Mouse (Mus musculus): ENCODE measurements around the gene Cer1.

The Cer1 gene

GRCm38 (mm10) chr4:82884636-82885534 lies at the start of gene Cer1:
TSS of gene Cer1 (minus strand) at chr4:82885148.
- DNase-seq: no peak

DNA sequence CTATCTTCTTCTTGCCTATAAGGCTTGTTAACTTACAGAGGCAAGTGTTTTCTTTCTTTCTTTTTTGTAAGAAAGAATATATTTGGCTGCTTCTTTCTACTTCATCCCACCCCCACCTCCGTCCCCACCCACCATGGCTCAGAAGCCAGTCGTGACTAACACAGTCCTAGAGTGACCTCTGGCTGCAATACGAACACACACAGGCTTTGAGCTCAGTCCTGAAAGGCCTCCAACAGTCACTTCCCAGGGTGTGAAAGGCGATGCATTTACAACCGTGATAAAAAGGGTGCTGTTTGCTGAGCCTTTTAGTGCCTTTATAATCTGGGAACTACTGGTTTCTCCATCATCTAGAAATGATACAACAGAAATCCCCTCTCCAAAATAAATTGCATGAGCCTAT lies 49.4 kb upstream of the Cer1 start:
- DNase-seq: peak in 1 of 2 experiments; percentile 13

GRCm38 (mm10) chr4:82933698-82934210 lies 48.8 kb upstream of the Cer1 start:
- DNase-seq: peak; percentile 43 to 79

- no peak for DNase-seq
Measured at GRCm38 (mm10) chr4:82930079-82930478, 45.1 kb upstream of the Cer1 start.

- DNase-seq: no peak
Measured at GRCm38 (mm10) chr4:82921962-82922361, 37.0 kb upstream of the Cer1 start.

- DNase-seq: no peak
Measured at GRCm38 (mm10) chr4:82918625-82919024, 33.7 kb upstream of the Cer1 start.

DNA sequence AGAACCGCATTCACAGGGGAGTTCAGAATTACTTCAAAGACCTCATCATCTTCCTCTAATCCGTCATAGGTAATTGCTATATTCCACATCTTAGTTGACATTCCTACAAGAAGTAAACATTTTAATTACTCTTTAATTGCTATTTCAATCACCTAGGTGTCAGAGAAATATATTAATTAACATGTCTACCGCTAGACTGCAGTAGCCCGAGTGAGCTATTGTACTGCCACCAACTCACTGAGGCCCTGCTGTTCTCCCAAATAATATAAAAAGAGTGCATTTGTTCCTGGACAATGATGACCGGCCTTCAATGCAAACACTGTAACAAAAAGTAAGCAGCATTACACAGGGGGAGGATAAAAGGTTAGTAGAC lies 31.7 kb upstream of the Cer1 start:
- no peak for DNase-seq

GRCm38 (mm10) chr4:82916003-82916677 lies 31.2 kb upstream of the Cer1 start:
- DNase-seq: no peak

DNA sequence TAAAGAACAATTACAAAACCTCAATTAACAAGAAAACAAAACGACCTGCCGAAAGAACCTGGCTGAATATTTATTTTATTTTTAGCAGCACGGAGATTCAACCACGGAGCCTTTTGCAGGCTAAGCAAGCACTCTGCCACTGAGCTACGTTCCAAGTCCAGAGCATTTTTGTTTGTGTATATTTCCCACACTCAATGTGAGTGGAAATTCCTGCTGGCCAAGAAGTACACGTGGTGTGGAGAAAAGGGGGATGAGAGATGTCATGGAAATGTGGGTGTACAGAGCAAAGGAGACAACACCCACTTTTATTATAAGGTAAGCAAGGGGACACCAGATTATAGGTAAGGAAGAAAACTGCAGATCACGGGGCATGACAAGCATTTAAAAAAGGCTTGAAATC lies 30.6 kb upstream of the Cer1 start:
- peak in 1 of 2 experiments; percentile 19 for DNase-seq

GRCm38 (mm10) chr4:82914601-82915143 lies 29.7 kb upstream of the Cer1 start:
- no peak for DNase-seq

DNA sequence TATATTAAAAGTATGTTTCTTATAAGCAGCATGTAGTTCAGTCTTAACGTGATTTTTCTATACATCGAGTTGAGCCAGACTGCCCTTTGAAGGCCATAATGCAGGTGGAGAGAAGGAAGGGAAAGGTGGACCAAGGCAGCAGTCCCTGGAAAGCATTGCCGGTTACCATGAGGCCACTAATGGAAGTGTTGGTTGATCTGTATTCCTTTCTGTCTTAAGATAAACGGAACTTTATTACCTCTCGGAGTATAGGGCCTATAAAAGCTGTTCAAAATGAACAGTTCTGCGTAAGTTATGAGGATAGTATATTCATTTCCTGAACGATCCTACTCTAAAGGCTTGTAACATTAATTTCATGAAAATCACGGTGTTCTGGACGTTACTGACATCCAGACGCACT lies 10.3 kb upstream of the Cer1 start:
- no peak for DNase-seq

DNA sequence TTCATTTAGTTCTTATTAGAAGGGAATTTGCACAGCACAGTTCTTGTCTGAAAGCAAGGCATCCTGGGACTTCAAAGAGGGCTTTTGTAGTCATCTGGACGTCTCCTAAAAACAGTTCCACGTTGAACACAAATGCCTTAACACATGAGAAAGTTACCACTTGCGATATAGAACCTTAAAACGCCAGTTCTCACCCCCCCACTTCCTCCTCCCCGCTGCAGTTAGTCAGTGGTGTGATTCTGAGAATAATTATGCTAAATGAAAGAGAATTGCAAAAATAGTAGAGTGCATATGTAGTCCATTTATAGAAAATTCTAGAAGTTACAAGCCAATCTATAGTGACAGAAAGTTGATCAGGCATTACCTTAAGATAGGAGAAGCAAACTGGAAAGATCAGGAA lies 7.3 kb upstream of the Cer1 start:
- DNase-seq: no peak

- DNase-seq: no peak
Measured at GRCm38 (mm10) chr4:82891566-82891965, 6.6 kb upstream of the Cer1 start.

DNA sequence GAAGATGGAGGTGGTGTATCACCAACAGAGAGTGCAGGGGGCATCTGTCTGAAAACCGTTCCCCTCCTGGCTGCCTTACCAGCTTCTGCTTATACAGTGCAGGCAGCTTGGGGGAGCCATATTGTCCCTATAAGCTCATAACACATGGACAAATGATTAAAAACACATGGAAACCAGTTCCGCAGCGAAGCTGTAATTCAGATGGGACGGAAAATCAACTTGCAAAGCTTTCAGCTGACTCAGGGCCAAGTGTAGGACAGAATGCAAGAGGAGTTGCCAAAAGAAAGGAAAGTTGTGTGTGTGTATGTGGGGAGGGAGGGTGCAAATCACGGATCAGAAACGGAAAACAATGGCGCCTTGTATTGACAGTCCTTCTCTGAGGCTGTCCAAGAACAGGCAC lies 6.1 kb upstream of the Cer1 start:
- peak in 1 of 2 experiments; percentile 8 for DNase-seq

DNA sequence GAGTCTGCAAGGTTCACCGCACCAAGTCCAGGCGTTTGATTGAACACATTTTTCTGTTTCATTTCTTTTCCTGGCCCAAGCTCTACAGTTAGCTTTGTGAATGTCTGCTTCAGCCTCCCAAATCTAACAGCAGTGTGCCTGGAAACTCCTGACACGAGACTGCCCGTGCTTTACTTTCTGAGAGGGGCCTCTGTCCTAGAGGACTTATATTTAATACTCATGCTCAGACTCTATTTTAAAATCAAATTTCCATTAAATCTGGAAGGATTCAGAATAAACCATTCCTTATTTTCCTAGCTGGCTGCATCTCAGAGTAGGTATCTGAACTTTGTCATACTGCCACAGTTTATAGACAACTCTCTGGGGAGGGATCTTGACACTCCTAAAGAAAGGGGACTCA lies 5.6 kb upstream of the Cer1 start:
- no peak for DNase-seq

DNA sequence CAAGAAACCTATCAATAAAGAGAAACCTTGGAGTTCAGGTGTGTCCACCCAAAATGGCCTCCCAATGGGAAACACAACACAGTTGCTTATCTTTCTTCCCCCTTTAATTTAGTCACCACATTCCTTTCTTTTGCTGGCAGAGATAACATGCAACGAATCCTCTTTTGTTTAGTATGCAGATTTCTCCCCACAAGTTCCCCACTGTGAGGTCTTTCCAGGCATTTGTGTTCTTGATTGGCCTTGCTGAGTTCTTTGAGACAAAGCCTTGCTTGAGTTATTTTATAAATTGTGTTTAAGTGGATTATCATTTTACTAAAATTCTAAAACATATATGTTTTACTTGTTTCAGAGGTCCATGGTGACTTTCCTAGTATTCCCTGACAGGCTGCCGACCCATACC lies 1.2 kb upstream of the Cer1 start:
- DNase-seq: no peak

- no peak for DNase-seq
Measured at GRCm38 (mm10) chr4:82885535-82885913, 576 bp upstream of the Cer1 start.

DNA sequence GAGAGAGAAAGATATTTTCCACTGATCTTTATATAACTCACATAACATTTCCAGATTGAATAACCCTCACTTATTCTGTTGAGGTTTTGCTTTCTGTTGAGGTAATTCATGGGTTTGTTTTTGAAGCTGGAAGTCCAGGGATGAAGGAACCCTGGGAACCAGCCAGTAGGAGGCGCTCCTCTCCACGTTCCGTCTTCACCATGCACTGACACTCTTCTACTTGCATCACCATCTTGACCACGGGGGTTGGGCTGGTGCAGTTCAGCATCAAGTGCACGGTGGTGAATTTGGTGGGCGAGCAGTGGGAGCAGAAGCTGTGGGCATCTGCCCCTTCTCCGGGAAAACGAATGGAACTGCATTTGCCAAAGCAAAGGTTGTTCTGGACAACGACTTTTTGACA lies 2.4 kb downstream of the Cer1 start:
- DNase-seq: peak in 1 of 2 experiments; percentile 35

- DNase-seq: no peak
Measured at GRCm38 (mm10) chr4:82881366-82881765, 3.6 kb downstream of the Cer1 start.

- no peak for DNase-seq
Measured at GRCm38 (mm10) chr4:82880243-82880642, 4.7 kb downstream of the Cer1 start.

DNA sequence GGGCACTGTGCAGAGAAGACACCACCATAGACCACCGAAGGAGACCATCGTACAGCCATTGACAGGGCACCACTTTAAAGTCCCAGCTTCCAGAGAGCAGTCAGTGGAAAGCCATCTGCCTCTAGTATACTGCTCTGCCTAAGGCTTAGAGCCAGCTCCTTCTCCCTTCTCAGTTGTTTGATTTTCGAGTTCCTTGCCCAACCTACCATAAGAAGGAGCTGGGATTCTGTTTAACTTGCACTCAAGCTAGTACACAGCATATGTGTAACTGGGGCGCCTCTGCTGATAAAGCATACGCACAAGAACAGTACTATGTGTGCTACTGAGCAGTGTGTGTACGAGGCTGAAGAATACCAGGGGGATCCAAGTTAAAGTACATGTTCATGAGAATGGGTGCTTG lies 5.8 kb downstream of the Cer1 start:
- no peak for DNase-seq

DNA sequence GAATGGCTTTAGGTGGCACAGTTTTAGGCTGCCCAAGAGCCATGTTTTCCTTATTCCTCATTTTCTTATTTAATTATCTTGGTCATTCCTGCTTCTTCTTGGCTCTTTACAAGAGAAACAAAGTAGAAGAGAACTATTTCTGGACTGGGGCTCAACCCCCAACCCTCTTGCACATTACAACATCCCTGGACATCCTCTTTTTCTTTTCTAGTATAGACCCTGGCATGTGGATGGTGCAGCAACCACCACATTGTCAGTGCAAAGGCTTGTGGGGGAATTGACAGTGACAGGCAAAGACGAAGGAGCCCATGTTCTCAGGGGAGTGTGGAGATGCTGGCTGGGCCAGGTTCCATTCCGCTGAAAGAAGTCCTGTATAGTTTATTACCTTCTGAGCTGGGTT lies 8.3 kb downstream of the Cer1 start:
- no peak for DNase-seq

GRCm38 (mm10) chr4:82875532-82875931 lies 9.4 kb downstream of the Cer1 start:
- peak in 1 of 2 experiments; percentile 30 for DNase-seq

DNA sequence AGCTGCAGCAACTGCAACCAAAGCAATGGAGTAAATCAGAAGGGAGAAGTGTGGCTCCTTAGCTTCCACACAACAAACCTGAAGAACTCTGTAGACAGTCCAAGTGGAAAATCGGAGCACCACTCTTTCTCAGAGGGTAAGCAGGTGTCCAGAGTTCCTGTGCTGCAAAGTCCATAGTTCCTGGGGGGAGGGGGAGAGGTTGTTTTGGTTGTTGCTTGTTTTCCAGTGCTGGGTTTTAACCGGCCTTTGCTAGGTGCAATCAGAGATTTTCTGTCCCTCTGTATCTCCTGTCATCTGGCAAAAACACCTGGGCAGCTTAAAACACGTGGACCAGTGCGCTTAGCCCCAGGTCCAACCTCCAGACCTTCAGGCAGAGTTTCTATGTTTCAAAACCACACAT lies 10.2 kb downstream of the Cer1 start:
- DNase-seq: no peak

Measured in lung, postnatal 4 days (tissue).